Mouse (Mus musculus) ES-Bruce4 (cell line): ENCODE data around the gene Kif1b.

ENCODE experiments used
- CTCF ChIP-seq: IDR thresholded peaks from one replicate; pipeline ENCODE4 v1.8.1; 2011; ENCODE audit warnings: low read depth, low read length
- EP300 ChIP-seq: IDR thresholded peaks from 2 replicates; pipeline ENCODE4 v1.6.1; 2011; ENCODE audit warnings: low read depth, low read length; ENCODE audit not compliant: insufficient read depth
- POLR2A ChIP-seq: IDR thresholded peaks from one replicate; pipeline ENCODE4 v1.8.1; 2011; ENCODE audit warnings: low read length; ENCODE audit not compliant: insufficient read depth

DNA sequence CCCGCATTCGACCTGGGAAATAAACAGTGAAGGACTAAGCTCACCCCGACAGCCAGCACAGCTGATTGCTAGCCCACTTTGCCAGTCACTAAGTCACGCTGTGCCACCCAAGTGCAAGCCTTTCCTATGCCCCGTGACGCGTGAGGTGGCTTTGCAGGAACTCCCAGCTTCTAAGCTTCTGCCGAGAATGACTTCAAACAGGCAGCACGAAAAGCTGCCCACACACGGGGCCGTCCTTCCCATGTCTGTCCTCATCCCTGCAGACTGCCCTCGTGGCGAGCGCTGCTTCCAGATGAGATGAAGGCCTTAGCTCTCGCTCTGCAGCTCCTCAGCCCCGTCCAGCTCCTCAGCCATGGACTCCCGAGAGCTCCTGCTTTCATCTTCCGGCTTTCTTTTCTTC lies 179.0 kb downstream of the Kif1b start:
- TF ChIP-seq CTCF (no peak), POLR2A (no peak), EP300 (no peak)
